Mouse (Mus musculus): ENCODE data around the gene Jph4.

DNA sequence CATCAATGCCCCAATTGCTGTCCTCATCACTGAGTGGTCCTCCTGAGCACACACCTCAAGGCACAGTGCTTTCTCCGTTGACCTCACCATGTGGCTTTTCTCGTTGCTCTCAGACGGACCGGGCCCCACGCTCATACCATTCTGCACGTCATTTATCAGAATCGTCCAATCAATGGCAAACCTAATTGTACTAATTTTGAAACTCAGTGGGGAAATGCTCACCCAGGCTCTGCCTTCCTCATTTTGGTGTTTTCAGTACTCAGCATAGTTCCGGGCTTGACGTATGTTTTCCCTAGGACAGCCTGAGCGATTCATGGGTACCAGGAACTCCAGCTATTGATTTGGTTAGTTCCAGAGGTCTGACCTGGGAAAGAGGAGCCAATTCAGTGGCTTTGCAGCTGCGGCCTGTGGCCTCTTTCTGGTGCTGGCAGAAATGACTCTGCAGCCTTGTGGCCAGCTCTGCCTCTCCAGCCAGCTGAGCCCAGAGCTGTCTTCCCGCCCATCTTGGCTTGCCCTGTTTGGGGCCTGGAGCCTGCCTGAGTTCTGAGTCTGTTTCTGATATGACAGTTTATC, 30.2 kb upstream of the Jph4 start:
- TF ChIP-seq CTCF (IDR thresholded peaks at IDR 0.05; ENCODE audit: borderline replicate concordance, extremely low read depth, insufficient read depth, insufficient read length) (no peak), POLR2A (IDR thresholded peaks at IDR 0.05; ENCODE audit: borderline replicate concordance, extremely low read depth, insufficient read depth, insufficient read length, poor library complexity, severe bottlenecking) (no peak)
